Mouse (Mus musculus) heart, adult 2 months (tissue): ENCODE data around the gene Ppid. TPM values are rescaled to one million over a fixed set of nuclear protein-coding genes. Genes with fewer than 3 reads are reported as not detected.

Experiments used
- DNase-seq, 2 experiments: peaks; one replicate each; pipeline ENCODE4 v3.0.0; 2021
- H3K27ac ChIP-seq: fragments of 200-600 bp; 2 replicates; pipeline ENCODE4 v1.8.1; 2022
- H3K27me3 ChIP-seq: fragments of 200-500 bp; 2 replicates; pipeline ENCODE4 v1.6.1; 2012; ENCODE audit warnings: mild to moderate bottlenecking, low read length, inconsistent platforms, mixed read lengths; ENCODE audit not compliant: control insufficient read depth, insufficient read depth
- H3K36me3 ChIP-seq: fragments of 200-500 bp; 2 replicates; pipeline ENCODE4 v1.6.1; 2012; ENCODE audit warnings: low read length, inconsistent platforms; ENCODE audit not compliant: control insufficient read depth, insufficient read depth
- H3K4me1 ChIP-seq: fragments of 200-500 bp; 2 replicates; pipeline ENCODE4 v1.6.1; 2011; ENCODE audit warnings: low read length; ENCODE audit not compliant: control insufficient read depth, insufficient read depth
- H3K4me3 ChIP-seq: fragments of 200-600 bp; 2 replicates; pipeline ENCODE4 v1.8.1; 2022
- H3K79me2 ChIP-seq: fragments of 200-500 bp; replicated peaks from 2 replicates; pipeline ENCODE4 v1.6.1; 2012; ENCODE audit warnings: mild to moderate bottlenecking, inconsistent platforms, low read length, moderate library complexity, mixed read lengths; ENCODE audit not compliant: control insufficient read depth, insufficient read depth
- H3K9ac ChIP-seq: fragments of 200-500 bp; 2 replicates; pipeline ENCODE4 v1.6.1; 2012; ENCODE audit warnings: low read depth, mild to moderate bottlenecking, control low read depth, inconsistent platforms, low read length, mixed read lengths
- CTCF ChIP-seq: fragments of 200-600 bp; IDR thresholded peaks from 2 replicates; pipeline ENCODE4 v1.8.1; 2022; ENCODE audit warnings: antibody characterized with exemption, mild to moderate bottlenecking, moderate library complexity
- EP300 ChIP-seq: fragments of 200-500 bp; IDR thresholded peaks from 2 replicates; pipeline ENCODE4 v1.6.1; 2011; ENCODE audit warnings: low read depth, low read length, control low read depth; ENCODE audit not compliant: insufficient read depth
- POLR2A ChIP-seq: fragments of 200-500 bp; IDR thresholded peaks from 2 replicates; pipeline ENCODE4 v1.6.1; 2011; ENCODE audit warnings: mild to moderate bottlenecking, low read depth, low read length, control low read depth; ENCODE audit not compliant: insufficient read depth
- WGBS: fragments of 180-500 bp; shearing (Covaris S2); methylation state at CpG from one replicate; pipeline ENCODE4 v1.1.7; 2018; 5-methylcytosine and 5-hydroxymethylcytosine counted together
- intact Hi-C: fragments of 180-260 bp; cut with DNase I; formaldehyde crosslinking; loops from one replicate; pipeline ENCODE4 v1.15.1; 2025
- polyA plus RNA-seq: library from polyadenylated mRNA; depleted of rRNA; stranded (reverse); fragments of >200 nt; gene quantifications from 2 replicates; pipeline ENCODE4 v1.2.3, GENCODE M21; 2012
- total RNA-seq, 2 experiments: library from RNA; stranded (reverse); gene quantifications; 2 replicates each; pipeline ENCODE4 v1.2.3; 2021

The Ppid gene
- total and polyA plus RNA-seq, 3 experiments, result 8.9 to 42.9 (median 39.9) TPM

GRCm38 (mm10) chr3:79563511-79563910, 27.6 kb upstream of the Ppid start:
- 89% methylated on average over 2 of the region's 2 CpGs for WGBS
- Histone ChIP-seq H3K27ac (no peak overlapping the region), H3K4me3 (no peak overlapping the region), H3K27me3 (no peaks in the 10 kb centered on the region), H3K4me1 (peaks cover 13% of the 10 kb centered on the region), H3K36me3 (peaks cover 2% of the 10 kb centered on the region; the same call in 1 of the 2 replicates), H3K9ac (no peak overlapping the region), H3K79me2 (peaks cover 2% of the 10 kb centered on the region)
- TF ChIP-seq EP300 (no peak), POLR2A (no peak), CTCF (no peak)
- intact Hi-C loops, result no loop called here
- no peak for DNase-seq

GRCm38 (mm10) chr3:79564875-79565606, 26.1 kb upstream of the Ppid start:
- Histone ChIP-seq H3K9ac (no peak overlapping the region), H3K4me3 (no peak overlapping the region), H3K27ac (no peak overlapping the region), H3K79me2 (peaks cover 2% of the 10 kb centered on the region), H3K4me1 (peaks cover 5% of the 10 kb centered on the region), H3K36me3 (no peaks in the 10 kb centered on the region), H3K27me3 (no peaks in the 10 kb centered on the region)
- intact Hi-C loops, result loop anchor here (5.0 kb wide), 3 partner anchors 33 to 363 kb away; no protein-coding TSS in a partner anchor
- 70% methylated on average over 10 of the region's 10 CpGs for WGBS
- no peak for DNase-seq
- no peak for TF ChIP-seq CTCF
- TF ChIP-seq EP300, result no peak
- TF ChIP-seq POLR2A, result no peak

- no peak for TF ChIP-seq CTCF
- TF ChIP-seq EP300, result no peak
- TF ChIP-seq POLR2A, result no peak
- Histone ChIP-seq H3K27me3 (no peaks in the 10 kb centered on the region), H3K27ac (peak overlapping the region; percentile 85), H3K36me3 (no peaks in the 10 kb centered on the region), H3K79me2 (peaks cover 2% of the 10 kb centered on the region; the same call in 1 of the 2 replicates), H3K4me3 (peak overlapping the region; percentile 92), H3K4me1 (peaks cover 4% of the 10 kb centered on the region), H3K9ac (peak overlapping the region; percentile 80)
- no peak for DNase-seq
- intact Hi-C loops, result loop anchor here (2.0 to 5.0 kb wide), 4 partner anchors 35 to 365 kb away; no protein-coding TSS in a partner anchor
- 2% methylated on average over 60 of the region's 60 CpGs for WGBS
Observed at GRCm38 (mm10) chr3:79566716-79567691, 24.1 kb upstream of the Ppid start.

- WGBS, result 2% methylated on average over 54 of the region's 55 CpGs
- Histone ChIP-seq H3K9ac (peak within 1 kb of the TSS; percentile 80), H3K27ac (peak within 1 kb of the TSS; percentile 90), H3K4me1 (peaks cover 3% of the 10 kb centered on the region), H3K4me3 (peak within 1 kb of the TSS; percentile 92), H3K36me3 (no peaks in the 10 kb centered on the region), H3K79me2 (peaks cover 2% of the 10 kb centered on the region; the same call in 1 of the 2 replicates), H3K27me3 (no peaks in the 10 kb centered on the region)
- TF ChIP-seq CTCF (no peak), EP300 (peak; percentile 84), POLR2A (peak; percentile 61)
- peak; percentile 92 to 94 for DNase-seq
- intact Hi-C loops, result loop anchor here (2.0 to 5.0 kb wide), 5 partner anchors 23 to 366 kb away; partner anchors contain the start of gene Ppid
Observed at GRCm38 (mm10) chr3:79567703-79568362, 23.3 kb upstream of the Ppid start, which contains the start of gene Fnip2. TSS of gene Fnip2 (minus strand) at chr3:79567796.

- DNase-seq, result no peak
- Histone ChIP-seq H3K27me3 (no peaks in the 10 kb centered on the region), H3K79me2 (peaks cover 2% of the 10 kb centered on the region; the same call in 1 of the 2 replicates), H3K4me1 (peaks cover 3% of the 10 kb centered on the region), H3K36me3 (no peaks in the 10 kb centered on the region), H3K4me3 (no peak overlapping the region), H3K27ac (peak overlapping the region; percentile 90), H3K9ac (no peak overlapping the region)
- 89% methylated on average over 16 of the region's 16 CpGs for WGBS
- intact Hi-C loops, result loop anchor here (2.0 to 5.0 kb wide), 4 partner anchors 22 to 366 kb away; partner anchors contain the start of gene Ppid
- TF ChIP-seq POLR2A, result no peak
- no peak for TF ChIP-seq CTCF
- TF ChIP-seq EP300, result no peak
Observed at GRCm38 (mm10) chr3:79568629-79569350, 22.4 kb upstream of the Ppid start.
